Mouse (Mus musculus) cerebellum, postnatal 4 days (tissue): ENCODE measurements at regions not wholly inside any gene's neighbourhood (a gene's known extent, or its start where the extent isn't known, plus 50 kb on each side); places are given as distances from the start of the nearest gene placed in this dataset.

Experiments
- DNase-seq, 2 experiments: peaks; one replicate each; pipeline ENCODE4 v3.0.0; 2022; ENCODE audit warnings: low spot score in 2 of 2, mixed read lengths in 1 of 2

DNA sequence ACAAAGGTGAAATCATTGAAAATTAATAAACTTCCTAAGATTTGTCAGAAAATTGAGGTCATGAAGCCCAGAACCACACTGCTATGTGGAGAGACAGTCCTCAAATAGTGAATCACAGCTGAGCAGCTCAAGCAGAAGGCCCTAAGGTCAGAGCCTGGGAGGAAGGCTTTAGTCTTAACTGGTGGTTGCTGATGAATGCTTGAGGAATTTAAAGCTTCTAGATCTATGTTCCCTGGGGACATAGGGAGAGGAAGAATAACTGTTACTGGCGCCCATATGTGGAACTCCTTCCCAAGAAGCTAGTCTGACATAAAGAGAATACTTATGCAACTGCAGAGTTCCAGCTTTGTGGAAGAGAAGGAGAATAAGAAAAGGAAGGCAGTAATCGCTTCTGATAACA, 919.5 kb downstream of the D3Ertd751e start:
- no peak for DNase-seq

GRCm38 (mm10) chr3:42676668-42677398, 934.4 kb downstream of the D3Ertd751e start:
- DNase-seq, result no peak

DNA sequence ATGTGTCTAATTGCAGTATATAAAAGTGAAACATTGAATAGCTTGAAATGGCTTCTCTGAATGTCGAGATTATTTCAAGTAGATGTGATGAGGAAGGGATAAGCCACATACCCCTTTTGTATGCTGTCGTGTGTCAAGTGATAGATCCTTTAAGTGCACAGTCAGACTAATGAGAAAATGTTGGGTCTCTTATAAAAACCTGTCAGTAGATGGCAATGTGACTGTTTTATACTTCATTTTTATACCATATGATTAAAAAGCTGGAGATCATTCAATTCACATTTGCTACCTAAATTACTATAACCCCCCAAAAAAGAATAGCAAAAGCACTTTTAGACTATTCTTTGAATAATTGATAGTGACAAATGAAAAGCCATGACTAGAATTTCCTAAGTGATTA, 952.3 kb downstream of the D3Ertd751e start:
- DNase-seq, result no peak

GRCm38 (mm10) chr3:42738910-42739309, 996.5 kb downstream of the D3Ertd751e start:
- DNase-seq, result no peak

- no peak for DNase-seq
Measured at GRCm38 (mm10) chr3:42753130-42753529, 1010.7 kb downstream of the D3Ertd751e start.

- DNase-seq, result no peak
Measured at GRCm38 (mm10) chr3:42757335-42757734, 1014.9 kb downstream of the D3Ertd751e start.

DNA sequence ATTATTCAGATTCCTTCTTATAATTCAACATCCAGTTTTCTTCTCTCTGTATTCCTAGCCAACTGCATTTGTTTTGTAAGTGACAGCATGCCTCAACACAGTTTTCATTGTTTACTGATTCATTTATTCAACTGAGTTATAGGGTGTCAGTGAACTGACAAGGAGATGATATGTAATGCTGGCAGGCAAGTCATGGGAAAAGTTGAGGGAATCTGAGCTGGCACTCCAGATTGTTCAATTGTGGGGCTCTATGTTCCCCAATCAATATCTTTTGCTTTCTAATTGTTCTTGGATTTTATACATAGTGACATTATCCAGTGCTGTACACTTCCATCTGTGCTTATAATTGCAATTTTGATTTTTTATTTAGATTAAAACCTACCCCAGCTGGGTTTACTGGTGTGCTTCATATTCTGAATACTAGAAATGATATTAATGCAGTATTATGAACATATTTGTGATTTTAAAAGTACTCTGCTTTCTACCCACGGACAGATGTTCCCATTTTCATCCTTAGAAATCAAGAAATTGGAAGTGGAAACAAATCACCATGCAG, 1015.5 kb downstream of the D3Ertd751e start:
- DNase-seq, result no peak

DNA sequence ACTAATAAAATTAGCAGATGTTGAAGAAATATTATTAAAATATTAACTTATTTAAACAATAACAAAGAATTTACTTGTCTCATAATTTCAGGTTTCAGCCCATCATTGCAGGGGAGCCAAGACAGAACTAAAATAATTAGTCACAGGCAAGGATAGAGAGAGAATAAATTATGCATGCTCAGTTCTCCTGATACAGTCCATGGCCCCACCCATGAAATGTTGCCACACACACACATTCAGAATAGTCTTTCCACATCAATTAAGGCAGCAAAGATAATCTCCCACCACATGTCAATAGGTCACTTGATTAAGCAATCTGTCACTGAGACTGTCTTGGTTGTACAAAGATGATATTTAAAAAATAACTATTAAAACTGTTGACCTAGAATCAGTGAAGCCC, 1019.8 kb downstream of the D3Ertd751e start:
- no peak for DNase-seq

DNA sequence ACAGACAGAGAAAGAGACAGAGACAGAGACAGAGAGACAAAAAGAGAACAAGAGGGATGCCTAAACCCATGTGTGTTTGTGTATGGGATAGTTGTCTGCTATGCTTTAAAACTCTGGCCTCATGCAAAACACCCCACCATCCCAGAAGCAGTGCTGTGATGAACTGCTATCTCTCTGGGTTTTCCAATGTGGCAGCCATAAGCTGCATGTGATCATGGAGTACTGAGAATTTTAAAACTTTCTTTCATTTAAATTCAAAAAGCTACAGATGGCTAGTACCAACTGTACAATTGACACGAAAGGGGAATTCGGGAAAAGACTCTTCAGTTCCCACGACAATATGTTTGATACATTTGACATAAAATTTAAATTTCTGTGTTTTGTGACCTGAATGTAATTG, 1041.1 kb downstream of the D3Ertd751e start:
- no peak for DNase-seq

GRCm38 (mm10) chr3:42784203-42784602, 1041.8 kb downstream of the D3Ertd751e start:
- DNase-seq, result no peak

- DNase-seq, result no peak
Measured at GRCm38 (mm10) chr3:42790415-42790814, 1048.0 kb downstream of the D3Ertd751e start.

DNA sequence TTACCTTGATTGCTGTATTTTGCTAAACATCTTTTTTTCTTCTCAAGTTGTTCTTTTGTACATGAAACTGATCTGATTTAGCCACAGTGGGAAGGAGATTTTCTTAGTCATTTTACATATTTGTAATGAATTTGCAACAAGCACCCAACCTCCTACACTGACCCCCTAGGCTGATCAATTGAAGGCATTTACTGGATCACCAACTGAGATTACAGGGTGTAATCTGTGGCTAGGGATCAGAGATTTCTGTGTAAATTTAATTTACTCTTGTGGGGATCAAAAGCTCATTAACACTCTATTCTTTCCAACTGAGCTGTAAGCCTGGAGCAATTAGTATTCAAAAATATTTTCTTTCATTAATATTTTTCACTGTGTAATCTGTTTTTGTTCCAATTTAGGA, 1049.5 kb downstream of the D3Ertd751e start:
- no peak for DNase-seq

- DNase-seq, result no peak
Measured at GRCm38 (mm10) chr3:42830456-42830855, 1088.0 kb downstream of the D3Ertd751e start.

- no peak for DNase-seq
Measured at GRCm38 (mm10) chr3:42867370-42867769, 1125.0 kb downstream of the D3Ertd751e start.

- DNase-seq, result no peak
Measured at GRCm38 (mm10) chr3:42878972-42879371, 1136.6 kb downstream of the D3Ertd751e start.

GRCm38 (mm10) chr3:42884481-42884880, 1142.1 kb downstream of the D3Ertd751e start:
- DNase-seq, result no peak

DNA sequence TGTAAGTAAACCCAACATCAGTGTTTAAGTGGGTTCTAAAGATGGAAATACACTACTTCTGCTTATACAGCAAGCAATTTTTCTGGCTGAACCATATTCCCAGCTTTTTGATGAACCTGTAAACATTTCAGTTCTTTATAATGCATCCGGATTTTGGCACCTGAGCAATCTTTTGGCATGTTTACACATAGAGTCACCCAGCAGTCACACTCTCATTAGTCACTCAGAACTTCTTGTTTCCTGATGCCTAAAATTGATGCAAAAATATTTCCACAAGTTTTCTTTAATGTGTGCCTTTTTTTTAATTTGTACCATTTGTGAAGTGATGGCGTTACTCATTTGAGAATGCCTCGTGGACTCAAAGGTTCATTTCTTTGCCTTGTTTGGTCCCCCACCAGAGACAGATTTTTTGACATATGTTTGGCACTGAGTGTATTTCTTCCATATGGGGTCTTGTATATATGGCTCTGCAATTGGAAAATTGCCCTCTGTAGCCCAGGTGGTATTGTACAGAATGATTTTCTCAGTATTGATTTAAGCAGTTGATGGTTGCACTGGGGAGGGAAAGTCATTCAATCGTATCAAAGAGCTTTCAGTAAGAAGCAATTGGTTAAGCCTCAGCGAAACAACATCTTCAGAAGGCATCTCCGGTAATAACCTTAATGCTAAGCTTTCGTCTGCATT, 1149.7 kb downstream of the D3Ertd751e start:
- peak in 1 of 2 experiments; percentile 7 for DNase-seq

GRCm38 (mm10) chr3:42895787-42896186, 1153.4 kb downstream of the D3Ertd751e start:
- DNase-seq, result no peak

GRCm38 (mm10) chr3:42897936-42898335, 1155.5 kb downstream of the D3Ertd751e start:
- DNase-seq, result no peak

GRCm38 (mm10) chr3:42898934-42899333, 1156.5 kb downstream of the D3Ertd751e start:
- no peak for DNase-seq

DNA sequence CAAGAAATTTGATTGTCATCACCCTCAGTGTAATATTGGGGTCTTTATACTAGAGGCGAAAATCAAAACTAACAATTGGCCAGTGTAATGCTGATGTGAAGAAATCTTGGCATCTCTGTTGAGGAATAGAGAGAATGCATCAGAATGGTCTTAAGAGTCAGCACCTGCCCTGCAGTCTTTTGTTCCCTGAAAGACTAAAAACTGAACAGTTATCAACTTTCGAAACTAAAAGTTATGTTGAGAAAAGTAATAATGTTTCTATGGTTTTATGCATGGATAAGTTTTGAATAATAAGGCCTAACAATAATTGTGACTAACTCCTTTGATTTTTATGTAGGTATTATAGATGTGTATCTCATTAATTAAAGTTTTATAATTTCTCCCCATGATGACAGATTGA, 1158.6 kb downstream of the D3Ertd751e start:
- no peak for DNase-seq

DNA sequence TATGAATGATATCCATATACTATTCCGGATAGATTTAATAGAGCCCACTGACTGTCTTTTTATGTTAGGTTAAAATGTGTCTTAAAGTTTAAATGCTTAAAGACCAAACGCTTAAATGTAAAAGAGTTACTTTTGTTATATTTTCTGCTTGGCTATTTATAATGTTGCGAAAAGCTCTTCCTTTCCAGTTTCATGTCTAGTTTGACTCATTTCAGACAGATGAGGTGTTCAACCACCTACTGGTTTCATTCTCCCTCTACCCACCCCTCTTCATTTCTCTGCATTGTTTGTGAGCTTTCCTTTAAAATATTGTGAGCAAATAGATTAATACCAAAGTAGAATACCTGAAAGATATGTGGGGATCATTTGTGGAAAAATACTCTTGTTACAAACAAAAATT, 1163.8 kb downstream of the D3Ertd751e start:
- DNase-seq, result no peak

- DNase-seq, result peak in 1 of 2 experiments; percentile 3
Measured at GRCm38 (mm10) chr3:42908404-42908803, 1166.0 kb downstream of the D3Ertd751e start.
